Mouse (Mus musculus): Measurements from ENCODE around the gene Zfp867. TPM values are rescaled to one million over a fixed set of nuclear protein-coding genes. Genes with fewer than 3 reads are reported as not detected.

The Zfp867 gene
- total RNA-seq (2021), result 1 to 10 TPM; 3.7 to 3.9 TPM
- long read RNA-seq, experiment 1, partial matches to known transcripts, result 0 of 4 reads
- long read RNA-seq, experiment 1, other reads (novel, unspliced or antisense), result 0 of 4 reads
- long read RNA-seq, experiment 2, partial matches to known transcripts, result 0 of 7 reads
- long read RNA-seq, experiment 2, other reads (novel, unspliced or antisense), result 4 of 7 reads

GRCm38 (mm10) chr11:59472326-59472677 lies at the start of gene Zfp867:
Gene Zfp867 (minus strand): TSS chr11:59472474.
- intact Hi-C loops (cut with DNase I), result no loop called here
- DNase-seq (ENCODE audit: low spot score in 2 of 2), result peak; percentile 92 to 96

GRCm38 (mm10) chr11:59519741-59520495 lies 47.6 kb upstream of the Zfp867 start:
- DNase-seq (ENCODE audit: low spot score in 2 of 2), result no peak
- intact Hi-C loops (cut with DNase I), result loop anchor here (10.0 kb wide), 1 partner anchor 225 kb away; no protein-coding TSS in a partner anchor

GRCm38 (mm10) chr11:59518226-59518625 lies 46.0 kb upstream of the Zfp867 start:
- intact Hi-C loops (cut with DNase I), result no loop called here
- no peak for DNase-seq (ENCODE audit: low spot score in 2 of 2)

- no peak for DNase-seq (ENCODE audit: low spot score in 2 of 2)
These were observed 45.2 kb upstream of the Zfp867 start for GRCm38 (mm10) chr11:59517441-59517840.

GRCm38 (mm10) chr11:59514789-59515188 lies 42.5 kb upstream of the Zfp867 start:
- DNase-seq (ENCODE audit: low spot score in 2 of 2), result no peak
- intact Hi-C loops (cut with DNase I), result no loop called here

More at GRCm38 (mm10) chr11:59517441-59517840, 45.2 kb upstream of the Zfp867 start:
- intact Hi-C loops (cut with DNase I), result no loop called here

- no peak for DNase-seq (ENCODE audit: low spot score in 2 of 2)
- intact Hi-C loops (cut with DNase I), result no loop called here
These were observed 42.1 kb upstream of the Zfp867 start for GRCm38 (mm10) chr11:59514381-59514780.

- intact Hi-C loops (cut with DNase I), result no loop called here
- DNase-seq (ENCODE audit: low spot score in 2 of 2), result no peak
These were observed 41.3 kb upstream of the Zfp867 start for GRCm38 (mm10) chr11:59513556-59513955.

GRCm38 (mm10) chr11:59512733-59513132 lies 40.5 kb upstream of the Zfp867 start:
- DNase-seq (ENCODE audit: low spot score in 2 of 2), result no peak
- intact Hi-C loops (cut with DNase I), result no loop called here

- no peak for DNase-seq (ENCODE audit: low spot score in 2 of 2)
- intact Hi-C loops (cut with DNase I), result no loop called here
These were observed 39.3 kb upstream of the Zfp867 start for GRCm38 (mm10) chr11:59511558-59511957.

- intact Hi-C loops (cut with DNase I), result no loop called here
- no peak for DNase-seq (ENCODE audit: low spot score in 2 of 2)
These were observed 34.4 kb upstream of the Zfp867 start for GRCm38 (mm10) chr11:59506713-59507074.

GRCm38 (mm10) chr11:59505839-59506712 lies 33.8 kb upstream of the Zfp867 start:
- DNase-seq (ENCODE audit: low spot score in 2 of 2), result peak; percentile 68 to 77
- intact Hi-C loops (cut with DNase I), result no loop called here

- intact Hi-C loops (cut with DNase I), result no loop called here
- peak; percentile 47 to 62 for DNase-seq (ENCODE audit: low spot score in 2 of 2)
These were observed 33.1 kb upstream of the Zfp867 start for GRCm38 (mm10) chr11:59505351-59505838.

- no peak for DNase-seq (ENCODE audit: low spot score in 2 of 2)
- intact Hi-C loops (cut with DNase I), result no loop called here
These were observed 29.9 kb upstream of the Zfp867 start for GRCm38 (mm10) chr11:59501978-59502700.

- intact Hi-C loops (cut with DNase I), result no loop called here
- no peak for DNase-seq (ENCODE audit: low spot score in 2 of 2)
These were observed 25.5 kb upstream of the Zfp867 start for GRCm38 (mm10) chr11:59497747-59498146.

- DNase-seq (ENCODE audit: low spot score in 2 of 2), result no peak
- intact Hi-C loops (cut with DNase I), result no loop called here
These were observed 24.5 kb upstream of the Zfp867 start for GRCm38 (mm10) chr11:59496672-59497310.

- intact Hi-C loops (cut with DNase I), result no loop called here
- no peak for DNase-seq (ENCODE audit: low spot score in 2 of 2)
These were observed 13.9 kb upstream of the Zfp867 start for GRCm38 (mm10) chr11:59486222-59486621.

GRCm38 (mm10) chr11:59485641-59486040 lies 13.4 kb upstream of the Zfp867 start:
- intact Hi-C loops (cut with DNase I), result no loop called here
- DNase-seq (ENCODE audit: low spot score in 2 of 2), result no peak

- DNase-seq (ENCODE audit: low spot score in 2 of 2), result peak; percentile 62 to 74
- intact Hi-C loops (cut with DNase I), result loop anchor here (2.0 to 5.0 kb wide), 2 partner anchors 180 to 251 kb away; no protein-coding TSS in a partner anchor
These were observed 10.9 kb upstream of the Zfp867 start for GRCm38 (mm10) chr11:59483212-59483611.

GRCm38 (mm10) chr11:59477240-59477639 lies 5.0 kb upstream of the Zfp867 start:
- no peak for DNase-seq (ENCODE audit: low spot score in 2 of 2)
- intact Hi-C loops (cut with DNase I), result no loop called here

All from left cerebral cortex, postnatal 14 days (tissue).